Mouse (Mus musculus) spleen, postnatal 0 days (tissue): ENCODE results near the gene Polr2j. TPM values are rescaled to one million over a fixed set of nuclear protein-coding genes. Genes with fewer than 3 reads are reported as not detected.

ENCODE experiments used
- polyA plus RNA-seq: library from polyadenylated mRNA; unstranded; fragments of >200 nt; fragmentation: Nextera tagmentation; extraction: Ambion mirVana; gene quantifications from 2 replicates; pipeline ENCODE4 v1.2.1, GENCODE M21; 2015

Gene Polr2j
- polyA plus RNA-seq: 188 and 203 TPM in 2 replicates

GRCm38 (mm10) chr5:136115891-136116783 is at the start of gene Polr2j:
Polr2j (plus strand) TSS chr5:136116631.

GRCm38 (mm10) chr5:136083669-136084107 is 32.7 kb upstream of the Polr2j start, which contains the start of gene Rasa4:
Rasa4 (plus strand) TSS chr5:136083916.

GRCm38 (mm10) chr5:136135571-136136291 is 19.3 kb downstream of the Polr2j start, which contains the start of the genes Lrwd1 and Alkbh4:
Lrwd1 (minus strand) TSS chr5:136136074.
Alkbh4 (plus strand) TSS chr5:136136146.

GRCm38 (mm10) chr5:136170512-136171362 is 54.3 kb downstream of the Polr2j start, which contains the start of gene Orai2:
Orai2 (minus strand) TSS chr5:136170713.

Other genes starting within 250 kb of the Polr2j start
- 64.5 and 67.6 TPM in 2 replicates for gene Hspb1, start 228.7 kb upstream of the Polr2j start, polyA plus RNA-seq
- gene Ywhag, start 182.0 kb upstream of the Polr2j start, polyA plus RNA-seq: 55.4 and 62.3 TPM in 2 replicates
- 2.8 and 3.6 TPM in 2 replicates for gene Ssc4d, start 142.1 kb upstream of the Polr2j start, polyA plus RNA-seq
- not detected in 2 replicates for gene Zp3, start 136.5 kb upstream of the Polr2j start, polyA plus RNA-seq
- 6.9 and 10.6 TPM in 2 replicates for gene Dtx2, start 121.8 kb upstream of the Polr2j start, polyA plus RNA-seq
- 28.8 and 32.7 TPM in 2 replicates for gene Upk3b, start 78.1 kb upstream of the Polr2j start, polyA plus RNA-seq
- gene Upk3bl, start 62.1 kb upstream of the Polr2j start, polyA plus RNA-seq: not detected in 2 replicates
- gene Rasa4, start 32.7 kb upstream of the Polr2j start, polyA plus RNA-seq: 5.1 and 5.8 TPM in 2 replicates
- gene Lrwd1, start 19.4 kb downstream of the Polr2j start, polyA plus RNA-seq: 46.2 and 50.8 TPM in 2 replicates
- gene Alkbh4, start 19.5 kb downstream of the Polr2j start, polyA plus RNA-seq: 17.4 and 18.6 TPM in 2 replicates
- 9.1 and 12.4 TPM in 2 replicates for gene Orai2, start 54.1 kb downstream of the Polr2j start, polyA plus RNA-seq
- 29.3 and 32.6 TPM in 2 replicates for gene Prkrip1, start 82.3 kb downstream of the Polr2j start, polyA plus RNA-seq
- 2.0 and 3.1 TPM in 2 replicates for gene Sh2b2, start 129.9 kb downstream of the Polr2j start, polyA plus RNA-seq